Mouse (Mus musculus): ENCODE data around the gene Ppp1r27.
A peak's percentile ranks its signal among the peaks of the same experiment; 100 is the strongest.

The Ppp1r27 gene

GRCm38 (mm10) chr11:120512790-120513453, 38.0 kb downstream of the Ppp1r27 start:
- no peak for DNase-seq (ENCODE audit: low spot score)

GRCm38 (mm10) chr11:120510375-120511030, 40.4 kb downstream of the Ppp1r27 start:
- DNase-seq (ENCODE audit: low spot score), result no peak

- no peak for DNase-seq (ENCODE audit: low spot score)
These were observed 41.0 kb downstream of the Ppp1r27 start for GRCm38 (mm10) chr11:120509940-120510339.

- no peak for DNase-seq (ENCODE audit: low spot score)
These were observed 42.6 kb downstream of the Ppp1r27 start for GRCm38 (mm10) chr11:120508290-120508870.

- peak; percentile 44 for DNase-seq (ENCODE audit: low spot score)
These were observed 43.2 kb downstream of the Ppp1r27 start for GRCm38 (mm10) chr11:120507611-120508289.

GRCm38 (mm10) chr11:120506899-120507298, 44.0 kb downstream of the Ppp1r27 start:
- no peak for DNase-seq (ENCODE audit: low spot score)

- DNase-seq (ENCODE audit: low spot score), result no peak
These were observed 45.3 kb downstream of the Ppp1r27 start for GRCm38 (mm10) chr11:120505661-120506060.

- DNase-seq (ENCODE audit: low spot score), result no peak
These were observed 49.2 kb downstream of the Ppp1r27 start for GRCm38 (mm10) chr11:120501701-120502100.

- no peak for DNase-seq (ENCODE audit: low spot score)
These were observed 49.9 kb downstream of the Ppp1r27 start for GRCm38 (mm10) chr11:120501018-120501417.

- DNase-seq (ENCODE audit: low spot score), result peak; percentile 91
These were observed 50.6 kb downstream of the Ppp1r27 start for GRCm38 (mm10) chr11:120500357-120500756.

Data from urinary bladder, postnatal 14 days (tissue).